Mouse (Mus musculus): ENCODE measurements around the gene 1700008O03Rik.

The 1700008O03Rik gene

GRCm38 (mm10) chr7:44375207-44375606, 10.4 kb downstream of the 1700008O03Rik start:
- DNase-seq = no peak

- no peak for DNase-seq
Measured at GRCm38 (mm10) chr7:44374756-44375155, 10.9 kb downstream of the 1700008O03Rik start.

- peak; percentile 58 for DNase-seq
Measured at GRCm38 (mm10) chr7:44373889-44374652, 11.5 kb downstream of the 1700008O03Rik start.

DNA sequence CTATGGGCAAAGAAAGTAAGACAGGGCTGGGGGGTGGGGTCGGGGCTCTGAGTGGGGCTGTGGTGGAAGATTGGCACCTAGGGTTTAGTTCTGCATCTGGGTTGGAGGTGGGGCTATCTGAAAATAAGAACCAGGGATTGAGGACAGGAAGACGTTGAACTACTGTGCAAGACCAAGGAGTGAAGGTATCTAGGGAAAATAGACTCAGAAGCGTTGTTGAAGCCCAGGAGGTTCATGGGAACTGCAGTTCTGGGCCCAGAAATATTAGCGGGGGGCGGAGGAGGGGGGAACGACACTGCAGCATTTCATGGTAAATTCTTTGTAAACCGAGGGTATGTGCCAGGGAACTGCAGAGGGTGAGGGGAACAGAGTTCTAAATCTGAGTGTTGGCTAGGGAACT, 12.2 kb downstream of the 1700008O03Rik start:
- DNase-seq = no peak

DNA sequence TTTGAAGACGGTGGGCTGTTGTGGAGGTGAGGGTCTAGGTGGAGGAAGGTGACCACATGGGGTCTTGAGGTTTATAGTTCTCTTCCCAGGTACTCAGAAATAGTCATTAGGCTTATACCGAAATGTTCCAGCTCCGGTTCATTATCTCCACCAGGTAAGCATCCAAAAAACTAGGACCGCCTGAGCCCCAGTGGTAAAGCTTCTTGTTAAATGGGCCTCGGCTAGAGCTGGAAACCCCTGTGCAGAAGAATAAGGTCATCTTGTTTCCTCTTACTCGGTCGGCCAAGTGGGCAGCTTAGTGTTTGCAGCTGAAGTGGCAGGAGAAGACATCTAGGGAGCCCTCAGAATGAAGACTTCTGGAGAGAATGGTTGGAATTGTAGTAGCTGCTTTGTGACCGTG, 12.9 kb downstream of the 1700008O03Rik start:
- DNase-seq = no peak

DNA sequence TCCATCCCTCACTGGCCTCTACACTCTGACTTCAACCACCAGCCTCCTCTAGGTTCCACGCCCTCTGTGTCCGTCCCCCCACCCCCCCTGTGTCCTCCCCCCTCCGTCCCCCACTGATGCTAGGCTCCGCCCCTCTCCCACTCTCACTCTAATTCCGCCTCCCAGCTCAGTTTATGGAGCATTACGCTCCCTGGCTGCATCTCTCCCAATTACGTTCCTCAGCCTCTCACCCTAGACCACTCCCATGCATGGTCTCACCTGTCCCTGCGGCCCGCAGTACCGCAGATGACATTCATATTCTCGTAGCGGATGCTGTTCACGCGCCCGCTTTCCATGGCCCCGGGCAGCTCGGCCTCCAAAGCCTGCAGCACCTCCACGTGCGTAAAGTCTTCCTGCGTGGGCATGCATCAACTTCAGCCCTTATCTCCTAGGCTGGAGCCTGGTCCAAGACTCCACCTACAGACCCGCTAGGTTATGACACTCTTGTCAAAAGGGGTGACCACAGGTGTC, 24.8 kb downstream of the 1700008O03Rik start:
- DNase-seq = peak; percentile 37

DNA sequence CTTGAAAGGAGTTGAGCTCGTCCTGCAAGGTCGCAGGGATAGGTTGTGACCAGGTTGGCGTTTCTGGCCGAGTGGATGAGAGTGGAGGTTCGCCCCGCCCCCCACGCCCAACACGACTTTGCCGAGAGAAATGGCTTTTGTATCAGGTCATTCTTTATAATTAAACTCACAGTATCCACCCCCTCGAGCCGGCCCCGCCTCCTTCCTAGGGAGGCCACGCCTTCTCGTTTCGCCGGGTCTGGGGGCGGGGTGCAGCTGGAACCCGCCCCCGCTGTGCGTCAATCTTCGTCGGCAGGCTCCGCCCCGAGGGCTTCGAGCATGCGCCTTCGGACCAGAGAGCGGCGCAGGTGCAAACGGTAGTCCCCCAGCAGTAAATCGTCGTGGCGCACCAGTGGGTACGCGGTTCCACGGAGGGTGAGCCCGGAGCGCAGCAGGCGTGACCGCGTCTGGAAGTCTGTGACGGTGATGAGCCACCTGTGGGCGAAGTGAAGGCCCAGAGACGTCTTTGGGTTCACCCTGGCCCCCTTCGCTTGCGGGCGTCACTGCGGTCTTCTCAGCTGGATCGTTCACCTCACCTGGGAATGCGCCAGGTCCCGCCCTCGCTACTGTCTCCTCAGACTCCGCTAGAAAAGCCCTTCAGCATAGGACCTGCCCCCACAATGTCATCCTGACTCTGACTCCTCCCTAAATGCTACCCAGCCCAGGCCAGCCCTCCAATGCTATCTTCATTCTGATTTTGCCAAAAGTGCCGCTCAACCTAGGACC, 25.5 kb downstream of the 1700008O03Rik start:
- peak; percentile 93 for DNase-seq

DNA sequence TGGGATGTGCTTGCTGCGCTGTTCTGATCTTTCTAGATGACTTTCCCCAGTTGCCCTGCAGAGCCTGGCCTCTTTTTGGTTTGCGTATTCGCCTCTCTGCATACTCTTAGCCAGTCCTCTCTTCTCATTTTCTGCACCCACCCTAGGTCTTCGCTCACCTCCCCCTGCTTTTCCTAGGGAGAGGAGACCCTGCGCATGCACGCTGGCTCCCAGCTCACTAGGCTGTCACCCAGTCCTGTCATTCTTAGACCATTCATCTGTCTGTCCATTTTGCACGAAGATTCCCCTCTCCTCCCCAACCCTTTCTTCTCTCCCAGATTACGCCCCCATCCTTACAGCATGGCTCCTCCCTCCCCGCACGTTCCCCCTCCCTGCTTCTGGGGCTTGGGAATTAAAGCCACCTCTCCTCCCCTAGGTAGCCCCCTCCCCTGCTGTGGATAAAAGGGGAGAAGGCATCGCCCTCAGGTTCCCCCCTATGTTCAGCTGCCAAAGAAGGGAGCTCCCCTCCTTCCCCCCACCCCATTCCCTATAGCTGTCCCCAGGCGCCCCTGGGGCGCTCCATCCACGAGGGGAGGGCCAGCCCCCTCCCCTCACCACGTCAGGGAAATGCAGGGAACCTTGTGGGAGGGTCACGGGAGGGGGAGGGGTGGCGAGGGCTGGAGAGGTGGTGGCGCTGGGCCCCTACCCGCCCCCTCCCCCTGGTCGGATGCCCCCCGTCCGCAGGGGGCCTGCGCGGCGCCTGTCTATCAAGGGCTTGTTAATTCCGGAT, 26.6 kb downstream of the 1700008O03Rik start:
- DNase-seq = peak; percentile 68

- no peak for DNase-seq
Measured at GRCm38 (mm10) chr7:44358012-44358411, 27.6 kb downstream of the 1700008O03Rik start.

DNA sequence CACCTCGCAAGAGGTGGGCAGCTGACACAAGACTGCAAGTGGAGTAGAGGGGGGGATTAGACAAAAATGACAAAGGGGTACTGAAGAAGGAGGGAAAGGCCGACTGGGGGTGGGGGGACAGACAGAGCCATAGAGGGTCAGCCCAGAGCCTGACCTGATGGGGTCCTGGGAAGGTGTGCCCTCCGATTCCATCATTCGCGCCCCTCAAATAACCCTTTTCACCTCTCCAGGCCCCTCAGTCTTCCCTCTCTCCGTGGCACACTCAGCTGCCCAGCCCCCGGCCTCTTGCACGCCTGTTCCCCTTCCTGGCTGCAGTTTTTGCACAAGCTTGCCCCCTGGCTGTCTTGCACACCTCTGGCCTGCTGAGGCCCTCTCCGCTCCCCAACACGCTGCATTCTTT, 28.1 kb downstream of the 1700008O03Rik start:
- DNase-seq = no peak

GRCm38 (mm10) chr7:44356590-44357481, 28.8 kb downstream of the 1700008O03Rik start:
- DNase-seq = peak; percentile 35

DNA sequence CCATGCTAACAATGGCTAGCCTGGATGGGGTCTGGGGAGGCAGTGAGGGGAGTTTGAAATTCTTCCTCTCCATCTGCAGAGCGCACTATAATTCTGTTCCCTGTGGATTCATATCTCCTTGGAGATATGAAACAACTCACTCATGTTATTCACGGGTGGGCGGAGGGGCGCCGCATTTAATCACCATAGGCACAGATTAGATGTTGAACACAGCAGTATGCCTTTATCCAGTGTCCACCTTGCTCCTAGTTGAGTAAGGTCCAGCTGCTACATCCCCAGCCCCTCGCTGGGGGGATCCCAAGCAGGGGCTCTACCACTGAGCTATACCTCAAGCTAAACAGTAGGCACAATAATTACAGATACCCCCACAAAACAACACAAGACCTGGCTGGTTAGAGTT, 30.2 kb downstream of the 1700008O03Rik start:
- DNase-seq = no peak

DNA sequence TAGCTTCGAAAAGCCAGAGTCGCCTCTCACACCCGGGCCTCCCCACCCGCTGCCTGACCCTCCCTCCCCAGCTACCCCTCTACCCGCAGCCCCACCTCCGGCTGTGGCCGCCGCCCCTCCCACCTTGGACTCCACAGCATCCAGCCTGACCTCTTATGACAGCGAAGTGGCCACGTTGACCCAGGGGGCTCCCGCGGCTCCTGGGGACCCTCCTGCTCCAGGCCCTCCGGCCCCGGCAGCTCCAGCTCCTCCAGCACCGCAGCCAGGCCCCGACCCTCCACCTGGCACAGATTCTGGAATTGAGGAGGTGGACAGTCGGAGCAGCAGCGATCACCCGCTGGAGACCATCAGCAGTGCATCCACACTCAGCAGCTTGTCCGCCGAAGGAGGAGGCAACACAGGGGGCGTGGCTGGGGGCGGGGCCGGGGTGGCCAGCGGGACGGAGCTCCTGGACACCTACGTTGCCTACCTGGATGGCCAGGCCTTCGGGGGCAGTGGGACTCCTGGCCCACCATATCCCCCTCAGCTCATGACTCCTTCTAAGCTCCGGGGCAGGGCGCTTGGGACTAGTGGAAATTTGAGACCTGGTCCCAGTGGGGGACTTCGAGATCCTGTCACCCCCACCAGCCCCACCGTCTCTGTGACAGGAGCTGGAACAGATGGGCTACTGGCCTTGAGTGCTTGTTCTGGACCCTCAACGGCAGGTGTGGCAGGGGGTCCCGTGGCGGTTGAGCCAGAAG, 31.8 kb downstream of the 1700008O03Rik start:
- no peak for DNase-seq

DNA sequence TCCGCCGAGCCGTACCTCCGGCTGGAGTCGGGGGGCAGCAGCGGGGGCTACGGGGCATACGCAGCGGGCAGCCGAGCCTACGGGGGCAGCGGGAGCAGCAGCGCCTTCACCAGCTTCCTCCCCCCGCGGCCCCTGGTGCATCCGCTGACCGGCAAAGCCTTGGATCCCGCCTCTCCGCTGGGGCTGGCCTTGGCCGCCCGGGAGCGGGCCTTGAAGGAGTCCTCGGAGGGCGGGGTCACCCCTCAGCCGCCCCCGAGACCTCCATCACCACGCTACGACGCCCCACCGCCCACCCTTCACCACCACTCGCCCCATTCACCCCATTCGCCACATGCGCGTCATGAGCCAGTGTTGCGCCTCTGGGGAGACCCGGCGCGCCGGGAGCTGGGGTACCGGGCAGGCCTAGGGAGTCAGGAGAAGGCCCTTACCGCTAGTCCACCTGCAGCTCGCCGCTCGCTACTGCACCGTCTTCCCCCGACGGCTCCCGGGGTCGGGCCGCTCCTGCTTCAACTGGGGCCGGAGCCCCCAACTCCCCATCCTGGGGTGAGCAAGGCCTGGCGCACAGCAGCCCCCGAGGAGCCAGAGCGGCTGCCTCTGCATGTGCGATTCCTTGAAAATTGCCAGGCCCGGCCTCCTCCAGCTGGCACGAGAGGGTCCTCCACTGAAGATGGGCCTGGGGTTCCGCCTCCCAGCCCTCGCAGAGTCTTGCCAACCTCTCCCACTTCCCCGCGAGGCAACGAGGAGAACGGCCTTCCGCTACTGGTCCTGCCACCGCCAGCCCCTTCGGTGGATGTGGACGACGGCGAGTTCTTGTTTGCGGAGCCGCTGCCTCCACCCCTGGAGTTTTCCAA, 32.6 kb downstream of the 1700008O03Rik start:
- DNase-seq = peak; percentile 48

GRCm38 (mm10) chr7:44351881-44352749, 33.5 kb downstream of the 1700008O03Rik start:
- peak; percentile 46 for DNase-seq

- DNase-seq = peak; percentile 79
Measured at GRCm38 (mm10) chr7:44350957-44351711, 34.5 kb downstream of the 1700008O03Rik start.

DNA sequence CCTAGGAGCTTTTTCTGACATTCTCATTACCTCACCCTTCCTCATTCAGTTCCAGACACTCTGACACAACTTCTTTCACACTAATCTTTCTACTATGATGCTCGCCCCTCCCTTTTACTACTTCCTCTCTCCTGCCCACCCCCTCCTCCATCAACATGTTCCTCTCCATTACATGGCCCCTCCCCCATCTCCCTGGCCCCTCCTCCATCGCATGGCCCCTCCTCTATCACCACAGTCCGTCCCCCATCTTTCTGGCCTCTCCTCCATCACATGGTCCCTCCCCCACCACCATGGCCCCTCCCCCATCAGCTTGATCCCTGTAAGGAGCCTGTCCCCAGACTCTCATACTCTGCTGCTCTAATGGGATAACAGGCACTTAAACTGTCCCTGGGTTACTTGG, 36.6 kb downstream of the 1700008O03Rik start:
- DNase-seq = no peak

- DNase-seq = no peak
Measured at GRCm38 (mm10) chr7:44344622-44345021, 41.0 kb downstream of the 1700008O03Rik start.
